Mouse (Mus musculus): Measurements from ENCODE around the gene Pdzd2. TPM values are rescaled to one million over a fixed set of nuclear protein-coding genes. Genes with fewer than 3 reads are reported as not detected.

Gene Pdzd2
- polyA plus RNA-seq, 1 experiment, result 18.7 TPM

- DNase-seq (ENCODE audit: extremely low spot score in 1 of 2, low spot score in 1 of 2), result peak; percentile 64 to 88
These were observed 153.6 kb downstream of the Pdzd2 start for GRCm38 (mm10) chr15:12586154-12586553.

GRCm38 (mm10) chr15:12583051-12583450 lies 156.7 kb downstream of the Pdzd2 start:
- no peak for DNase-seq (ENCODE audit: extremely low spot score in 1 of 2, low spot score in 1 of 2)

GRCm38 (mm10) chr15:12582471-12582870 lies 157.3 kb downstream of the Pdzd2 start:
- DNase-seq (ENCODE audit: extremely low spot score in 1 of 2, low spot score in 1 of 2), result no peak

- no peak for DNase-seq (ENCODE audit: extremely low spot score in 1 of 2, low spot score in 1 of 2)
These were observed 160.5 kb downstream of the Pdzd2 start for GRCm38 (mm10) chr15:12579196-12579595.

GRCm38 (mm10) chr15:12578276-12578675 lies 161.4 kb downstream of the Pdzd2 start:
- DNase-seq (ENCODE audit: extremely low spot score in 1 of 2, low spot score in 1 of 2), result peak in 1 of 2 experiments; percentile 88

- DNase-seq (ENCODE audit: extremely low spot score in 1 of 2, low spot score in 1 of 2), result no peak
These were observed 162.0 kb downstream of the Pdzd2 start for GRCm38 (mm10) chr15:12577715-12578114.

- DNase-seq (ENCODE audit: extremely low spot score in 1 of 2, low spot score in 1 of 2), result peak in 1 of 2 experiments; percentile 80
These were observed 162.5 kb downstream of the Pdzd2 start for GRCm38 (mm10) chr15:12577054-12577696.

GRCm38 (mm10) chr15:12573621-12574020 lies 166.1 kb downstream of the Pdzd2 start:
- DNase-seq (ENCODE audit: extremely low spot score in 1 of 2, low spot score in 1 of 2), result no peak

- DNase-seq (ENCODE audit: extremely low spot score in 1 of 2, low spot score in 1 of 2), result no peak
These were observed 168.6 kb downstream of the Pdzd2 start for GRCm38 (mm10) chr15:12571168-12571567.

GRCm38 (mm10) chr15:12566637-12567440 lies 172.9 kb downstream of the Pdzd2 start:
- DNase-seq (ENCODE audit: extremely low spot score in 1 of 2, low spot score in 1 of 2), result no peak

GRCm38 (mm10) chr15:12565281-12565680 lies 174.4 kb downstream of the Pdzd2 start:
- DNase-seq (ENCODE audit: extremely low spot score in 1 of 2, low spot score in 1 of 2), result no peak

- DNase-seq (ENCODE audit: extremely low spot score in 1 of 2, low spot score in 1 of 2), result no peak
These were observed 179.2 kb downstream of the Pdzd2 start for GRCm38 (mm10) chr15:12560505-12560904.

- DNase-seq (ENCODE audit: extremely low spot score in 1 of 2, low spot score in 1 of 2), result peak; percentile 74 to 76
These were observed 181.9 kb downstream of the Pdzd2 start for GRCm38 (mm10) chr15:12557663-12558436.

GRCm38 (mm10) chr15:12553211-12553610 lies 186.5 kb downstream of the Pdzd2 start:
- no peak for DNase-seq (ENCODE audit: extremely low spot score in 1 of 2, low spot score in 1 of 2)

GRCm38 (mm10) chr15:12550919-12551318 lies 188.8 kb downstream of the Pdzd2 start:
- no peak for DNase-seq (ENCODE audit: extremely low spot score in 1 of 2, low spot score in 1 of 2)

- no peak for DNase-seq (ENCODE audit: extremely low spot score in 1 of 2, low spot score in 1 of 2)
These were observed 189.3 kb downstream of the Pdzd2 start for GRCm38 (mm10) chr15:12550376-12550775.

- DNase-seq (ENCODE audit: extremely low spot score in 1 of 2, low spot score in 1 of 2), result no peak
These were observed 189.8 kb downstream of the Pdzd2 start for GRCm38 (mm10) chr15:12549919-12550305.

- DNase-seq (ENCODE audit: extremely low spot score in 1 of 2, low spot score in 1 of 2), result no peak
These were observed 190.3 kb downstream of the Pdzd2 start for GRCm38 (mm10) chr15:12549271-12549918.

- DNase-seq (ENCODE audit: extremely low spot score in 1 of 2, low spot score in 1 of 2), result no peak
These were observed 191.0 kb downstream of the Pdzd2 start for GRCm38 (mm10) chr15:12548696-12549095.

- DNase-seq (ENCODE audit: extremely low spot score in 1 of 2, low spot score in 1 of 2), result no peak
These were observed 191.9 kb downstream of the Pdzd2 start for GRCm38 (mm10) chr15:12547640-12548405.
